Mouse (Mus musculus) kidney, adult 8-10 months (tissue): ENCODE measurements around the gene Wdfy3.
"Not testable (repeated sequence)": the region's sequence is repeated elsewhere in the genome, so short reads cannot be mapped to it uniquely, and the experiment has no call there.

ENCODE experiments used
- DNase-seq, 2 experiments: peaks; one replicate each; pipeline ENCODE4 v3.0.0; 2022

Gene Wdfy3

GRCm38 (mm10) chr5:101879914-101880313 is 189.8 kb downstream of the Wdfy3 start:
- no peak for DNase-seq

- DNase-seq, result no peak
Observed at GRCm38 (mm10) chr5:101878403-101878802, 191.3 kb downstream of the Wdfy3 start.

GRCm38 (mm10) chr5:101876185-101876584 is 193.5 kb downstream of the Wdfy3 start:
- DNase-seq, result no peak

GRCm38 (mm10) chr5:101866722-101867121 is 203.0 kb downstream of the Wdfy3 start:
- no peak for DNase-seq

GRCm38 (mm10) chr5:101863946-101864345 is 205.8 kb downstream of the Wdfy3 start:
- DNase-seq, result no peak

- DNase-seq, result no peak
Observed at GRCm38 (mm10) chr5:101862651-101863050, 207.1 kb downstream of the Wdfy3 start.

- no peak for DNase-seq
Observed at GRCm38 (mm10) chr5:101861786-101862571, 207.7 kb downstream of the Wdfy3 start.

- DNase-seq, result peak; percentile 47 to 70
Observed at GRCm38 (mm10) chr5:101858891-101859436, 210.8 kb downstream of the Wdfy3 start.

GRCm38 (mm10) chr5:101855475-101855874 is 214.2 kb downstream of the Wdfy3 start:
- DNase-seq, result no peak

GRCm38 (mm10) chr5:101854667-101855066 is 215.1 kb downstream of the Wdfy3 start:
- DNase-seq, result no peak

GRCm38 (mm10) chr5:101854100-101854499 is 215.6 kb downstream of the Wdfy3 start:
- DNase-seq, result no peak

- no peak for DNase-seq
Observed at GRCm38 (mm10) chr5:101852116-101852680, 217.5 kb downstream of the Wdfy3 start.

- no peak for DNase-seq
Observed at GRCm38 (mm10) chr5:101851133-101851532, 218.6 kb downstream of the Wdfy3 start.

- DNase-seq, result no peak
Observed at GRCm38 (mm10) chr5:101847762-101848161, 222.0 kb downstream of the Wdfy3 start.

GRCm38 (mm10) chr5:101847323-101847722 is 222.4 kb downstream of the Wdfy3 start:
- no peak for DNase-seq

GRCm38 (mm10) chr5:101845930-101846329 is 223.8 kb downstream of the Wdfy3 start:
- DNase-seq, result no peak

- no peak for DNase-seq
Observed at GRCm38 (mm10) chr5:101845011-101845410, 224.7 kb downstream of the Wdfy3 start.

- DNase-seq, result no peak
Observed at GRCm38 (mm10) chr5:101840476-101840875, 229.2 kb downstream of the Wdfy3 start.

- not testable (repeated sequence) for DNase-seq
Observed at GRCm38 (mm10) chr5:101837605-101838004, 232.1 kb downstream of the Wdfy3 start.

- DNase-seq, result no peak
Observed at GRCm38 (mm10) chr5:101836221-101836620, 233.5 kb downstream of the Wdfy3 start.

- DNase-seq, result no peak
Observed at GRCm38 (mm10) chr5:101833875-101834274, 235.8 kb downstream of the Wdfy3 start.

GRCm38 (mm10) chr5:101832991-101833390 is 236.7 kb downstream of the Wdfy3 start:
- DNase-seq, result no peak

- no peak for DNase-seq
Observed at GRCm38 (mm10) chr5:101832042-101832441, 237.7 kb downstream of the Wdfy3 start.

GRCm38 (mm10) chr5:101830180-101830579 is 239.5 kb downstream of the Wdfy3 start:
- DNase-seq, result no peak
